Comparison of ENCODE assay signal across 10 mouse cellular contexts in genomic region chr6:75602536-75603279, GRCm38 (mm10).
DNase-seq lines count a peak whose midpoint lies in the region; ATAC-seq lines count a peak whose summit lies in the region.
"Had no signal": no experiment of that assay in that cellular context is flagged by ENCODE, and none has a peak within 500 bp of the region (broad histone marks: within the 10 kb centered on the region; RNA-seq: fewer than 3 reads in every experiment).

No protein-coding gene starts in this region.

- no peak overlapping the region for H3K4me3 ChIP-seq in heart, embryonic 10.5 days
- no peak overlapping the region for H3K4me3 ChIP-seq in forebrain, embryonic 15.5 days
- no peak overlapping the region for H3K4me3 ChIP-seq in midbrain, embryonic 13.5 days (replicated peaks)
- H3K4me3 ChIP-seq: lung, embryonic 15.5 days had no signal

- H3K27ac ChIP-seq in heart, embryonic 10.5 days = no peak overlapping the region
- H3K27ac ChIP-seq in forebrain, embryonic 15.5 days (replicated peaks) = peak overlapping the region; percentile 58
- H3K27ac ChIP-seq in midbrain, embryonic 13.5 days = peak overlapping the region; percentile 65
- H3K27ac ChIP-seq: lung, embryonic 15.5 days had no signal

- ATAC-seq in forebrain, embryonic 15.5 days (replicated peaks) = peak; percentile 98
- ATAC-seq in midbrain, embryonic 13.5 days = peak; percentile 94
- ATAC-seq in monocyte, adult 5-6 weeks (replicated peaks; ENCODE audit: insufficient number of reproducible peaks, low FRiP score, low TSS enrichment, poor library complexity, severe bottlenecking) = no peak

- DNase-seq in heart, adult 8-10 months (ENCODE audit: low spot score) = peak; percentile 5
- DNase-seq in heart, embryonic 10.5 days (ENCODE audit: low spot score) = no peak
- DNase-seq in cerebellum, adult 11-12 months = peak; percentile 89
- DNase-seq in gastrocnemius, postnatal 36 days = no peak
- no peak for DNase-seq in kidney, postnatal 25 days
- DNase-seq: adrenal gland, postnatal 10 days had no signal

- no peaks in the 10 kb centered on the region for H3K27me3 ChIP-seq in heart, embryonic 10.5 days (ENCODE audit: insufficient read depth, poor library complexity, severe bottlenecking)
- H3K27me3 ChIP-seq in forebrain, embryonic 15.5 days = no peaks in the 10 kb centered on the region
- no peaks in the 10 kb centered on the region for H3K27me3 ChIP-seq in midbrain, embryonic 13.5 days
- H3K27me3 ChIP-seq: lung, embryonic 15.5 days had no signal

- H3K36me3 ChIP-seq in heart, embryonic 10.5 days = no peaks in the 10 kb centered on the region
- no peaks in the 10 kb centered on the region for H3K36me3 ChIP-seq in forebrain, embryonic 15.5 days
- no peaks in the 10 kb centered on the region for H3K36me3 ChIP-seq in midbrain, embryonic 13.5 days
- H3K36me3 ChIP-seq: lung, embryonic 15.5 days had no signal

- H3K4me2 ChIP-seq in forebrain, embryonic 15.5 days (replicated peaks) = peak overlapping the region; percentile 11
- H3K4me2 ChIP-seq in midbrain, embryonic 13.5 days (replicated peaks) = peak overlapping the region; percentile 18; the same call in 1 of the 2 replicates
- H3K4me2 ChIP-seq: lung, embryonic 15.5 days had no signal

- intact Hi-C loops in gastrocnemius, postnatal 36 days (cut with DNase I) = no loop called here

- WGBS in heart, embryonic 10.5 days = 20% methylated on average over 11 of the region's 11 CpGs
- 4% methylated on average over 11 of the region's 11 CpGs for WGBS in forebrain, embryonic 15.5 days
- WGBS in midbrain, embryonic 13.5 days = 5% methylated on average over 11 of the region's 11 CpGs

- no peaks in the 10 kb centered on the region for H3K9me3 ChIP-seq in heart, embryonic 10.5 days
- H3K9me3 ChIP-seq in forebrain, embryonic 15.5 days = no peaks in the 10 kb centered on the region
- H3K9me3 ChIP-seq in midbrain, embryonic 13.5 days = no peaks in the 10 kb centered on the region
- H3K9me3 ChIP-seq: lung, embryonic 15.5 days had no signal

- H3K4me1 ChIP-seq in heart, embryonic 10.5 days = no peaks in the 10 kb centered on the region
- peaks cover 8% of the 10 kb centered on the region for H3K4me1 ChIP-seq in forebrain, embryonic 15.5 days
- H3K4me1 ChIP-seq in midbrain, embryonic 13.5 days (replicated peaks) = peaks cover 10% of the 10 kb centered on the region
- H3K4me1 ChIP-seq: lung, embryonic 15.5 days had no signal

- no peak overlapping the region for H3K9ac ChIP-seq in forebrain, embryonic 15.5 days (replicated peaks)
- no peak overlapping the region for H3K9ac ChIP-seq in midbrain, embryonic 13.5 days (replicated peaks)
- H3K9ac ChIP-seq: lung, embryonic 15.5 days had no signal

Comparison
In these comparisons a context has a peak if more than half of its experiments do, and no peak if none do; other contexts are left out.
1. DNase-seq: peak in heart, adult 8-10 months (single experiment) and cerebellum, adult 11-12 months (single experiment); none in heart, embryonic 10.5 days (single experiment), gastrocnemius, postnatal 36 days (0 of 2) and kidney, postnatal 25 days (0 of 2).